Mouse (Mus musculus): ENCODE measurements around the gene Crtc3.

Gene Crtc3

DNA sequence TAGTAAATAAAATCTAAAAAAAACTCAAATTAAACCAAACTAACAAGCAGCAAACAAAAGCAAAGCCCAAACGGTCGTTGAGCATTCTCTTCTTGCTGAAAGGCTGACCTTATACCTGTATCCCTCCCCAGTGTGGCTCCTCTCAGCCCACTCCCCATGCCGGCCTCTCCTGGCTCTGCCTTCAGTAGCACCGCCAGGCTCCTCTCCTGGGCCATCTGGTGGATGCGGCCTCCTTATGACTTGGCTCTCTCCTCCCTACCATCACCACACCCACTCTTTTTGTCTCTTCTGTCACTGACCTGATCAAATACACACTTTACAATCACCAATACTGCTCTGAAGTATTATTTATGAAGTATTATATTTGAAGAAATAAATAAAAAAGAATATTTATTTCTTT, 65.4 kb downstream of the Crtc3 start:
- in situ Hi-C loops (cut with MboI; ENCODE audit: low pct_unique_long_range_greater_than_20kb in 1 of 2, low sequenced_read_pairs in 2 of 2, unreplicated experiment in 1 of 2): no loop called here

DNA sequence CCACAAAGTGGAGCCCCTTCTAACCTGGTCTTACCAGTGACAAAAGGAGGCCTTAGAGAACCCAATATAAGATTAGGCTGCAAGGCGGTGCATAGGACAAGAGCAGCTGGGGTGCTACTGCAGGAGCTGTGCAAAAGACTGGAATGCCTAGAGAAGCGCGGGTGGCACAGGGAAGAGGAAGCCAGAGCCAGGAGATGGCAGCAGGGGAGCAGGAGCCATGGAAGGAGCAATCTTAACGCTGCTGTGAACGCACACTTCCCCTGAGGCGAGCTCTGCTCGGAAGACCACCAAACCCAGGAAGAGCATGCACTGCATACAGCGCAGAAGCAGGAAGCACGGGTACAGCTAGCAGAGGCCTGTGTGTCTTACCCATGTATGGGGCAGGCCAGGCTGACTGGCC, 72.6 kb downstream of the Crtc3 start:
- in situ Hi-C loops (cut with MboI; ENCODE audit: low pct_unique_long_range_greater_than_20kb in 1 of 2, low sequenced_read_pairs in 2 of 2, unreplicated experiment in 1 of 2): no loop called here

DNA sequence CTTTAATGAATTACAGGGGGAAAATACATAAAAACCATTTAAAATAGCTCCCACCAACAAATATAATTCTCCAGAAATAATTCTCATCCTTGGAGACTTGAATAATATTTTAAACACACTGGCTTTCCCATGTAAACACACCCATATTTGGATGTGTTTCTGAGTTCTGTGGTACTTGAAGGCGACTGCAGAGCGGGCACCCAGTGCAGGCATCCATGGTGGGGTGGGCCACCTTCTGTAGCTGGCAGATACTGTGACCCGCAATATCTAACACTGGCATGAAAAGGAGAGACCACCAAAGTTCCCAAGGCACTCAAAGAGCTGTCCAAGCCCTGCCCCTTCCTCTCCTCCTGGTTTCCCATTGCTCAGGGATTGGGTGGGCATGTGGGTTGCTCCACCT, 74.6 kb downstream of the Crtc3 start:
- in situ Hi-C loops (cut with MboI; ENCODE audit: low pct_unique_long_range_greater_than_20kb in 1 of 2, low sequenced_read_pairs in 2 of 2, unreplicated experiment in 1 of 2): no loop called here

DNA sequence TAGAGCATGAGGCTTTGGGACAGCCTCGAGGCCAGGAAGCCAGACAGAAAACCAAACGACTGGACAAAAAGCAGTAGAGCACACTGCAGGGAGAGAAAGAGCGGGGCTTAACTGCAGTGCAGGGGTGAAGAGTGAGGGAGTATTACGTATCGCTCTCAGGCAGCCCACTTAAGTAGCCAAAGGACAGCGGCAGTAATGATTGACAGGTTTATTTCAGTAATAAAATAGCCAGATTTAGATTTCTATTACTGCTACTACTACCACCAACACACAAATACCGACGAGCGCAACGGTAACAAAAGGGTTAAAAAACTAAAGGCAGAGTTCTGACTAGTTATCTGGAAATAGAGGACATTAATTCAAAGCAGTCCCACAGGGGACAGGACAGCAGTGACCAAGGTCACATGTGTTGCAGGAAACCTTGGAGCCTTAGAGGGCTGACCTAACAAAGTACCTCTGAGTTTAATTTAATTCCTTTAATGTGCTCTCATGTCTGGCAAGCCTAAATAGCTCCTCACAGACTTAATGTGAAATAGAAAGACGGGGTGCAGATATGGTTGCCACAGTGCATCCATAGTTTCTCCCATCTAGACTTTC, 76.4 kb downstream of the Crtc3 start:
- in situ Hi-C loops (cut with MboI; ENCODE audit: low pct_unique_long_range_greater_than_20kb in 1 of 2, low sequenced_read_pairs in 2 of 2, unreplicated experiment in 1 of 2): no loop called here

DNA sequence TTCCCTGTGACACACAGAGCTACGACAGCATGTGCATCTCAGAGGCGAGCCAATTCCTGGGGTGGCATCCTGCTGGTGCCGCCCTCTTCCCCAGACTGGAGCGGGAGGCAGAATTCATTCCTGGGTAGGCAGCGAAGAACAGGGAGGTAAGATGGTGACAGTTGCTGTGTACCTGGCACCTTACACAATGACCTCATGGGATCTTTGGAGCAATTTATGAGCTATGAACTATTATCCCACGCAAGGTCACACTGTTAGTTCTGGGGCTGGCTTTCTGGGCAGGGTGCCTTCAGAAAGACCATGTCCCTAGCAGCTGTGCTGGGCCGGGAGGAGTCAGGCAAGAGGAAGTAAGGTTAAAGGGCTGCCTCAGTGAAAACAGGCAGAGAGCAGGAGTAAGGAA, 77.0 kb downstream of the Crtc3 start:
- in situ Hi-C loops (cut with MboI; ENCODE audit: low pct_unique_long_range_greater_than_20kb in 1 of 2, low sequenced_read_pairs in 2 of 2, unreplicated experiment in 1 of 2): no loop called here

DNA sequence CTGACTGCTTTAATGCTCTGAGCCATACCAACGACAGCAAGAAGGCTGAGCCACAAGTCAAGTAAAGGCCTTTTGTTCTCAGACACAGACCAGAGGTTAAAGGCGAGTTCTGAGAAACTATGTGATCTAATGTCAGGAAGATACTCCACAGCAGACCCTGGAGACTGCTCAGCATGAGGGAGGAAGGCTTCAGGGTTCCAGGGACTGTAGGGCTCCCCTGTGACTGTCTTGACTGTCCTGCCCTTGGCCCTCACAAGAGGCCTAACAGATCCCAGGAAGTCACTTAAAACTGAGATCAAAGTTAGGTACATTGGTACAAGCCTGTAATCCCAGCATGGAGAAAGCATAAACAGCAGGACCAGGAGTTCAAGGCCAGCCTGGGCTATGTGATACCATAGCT, 81.2 kb downstream of the Crtc3 start:
- in situ Hi-C loops (cut with MboI; ENCODE audit: low pct_unique_long_range_greater_than_20kb in 1 of 2, low sequenced_read_pairs in 2 of 2, unreplicated experiment in 1 of 2): no loop called here

DNA sequence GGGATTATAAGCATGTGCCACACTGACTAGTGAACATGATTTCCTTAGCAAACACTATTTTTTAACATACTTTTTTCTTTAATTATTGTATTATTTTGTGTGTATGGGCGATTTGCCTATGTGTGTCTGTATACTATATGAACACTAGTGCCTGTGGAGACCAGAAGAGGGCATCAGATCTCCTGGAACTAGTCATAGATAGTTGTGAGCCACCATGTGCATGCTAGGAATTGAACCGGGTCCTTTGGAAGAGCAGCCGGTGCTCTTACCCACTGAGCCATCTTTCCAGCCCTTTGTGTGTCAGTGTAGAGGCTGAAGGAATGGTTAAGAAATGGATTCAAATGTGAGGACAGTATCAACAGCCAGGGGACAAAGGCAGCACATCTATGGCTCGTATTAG, 82.2 kb downstream of the Crtc3 start:
- in situ Hi-C loops (cut with MboI; ENCODE audit: low pct_unique_long_range_greater_than_20kb in 1 of 2, low sequenced_read_pairs in 2 of 2, unreplicated experiment in 1 of 2): no loop called here

DNA sequence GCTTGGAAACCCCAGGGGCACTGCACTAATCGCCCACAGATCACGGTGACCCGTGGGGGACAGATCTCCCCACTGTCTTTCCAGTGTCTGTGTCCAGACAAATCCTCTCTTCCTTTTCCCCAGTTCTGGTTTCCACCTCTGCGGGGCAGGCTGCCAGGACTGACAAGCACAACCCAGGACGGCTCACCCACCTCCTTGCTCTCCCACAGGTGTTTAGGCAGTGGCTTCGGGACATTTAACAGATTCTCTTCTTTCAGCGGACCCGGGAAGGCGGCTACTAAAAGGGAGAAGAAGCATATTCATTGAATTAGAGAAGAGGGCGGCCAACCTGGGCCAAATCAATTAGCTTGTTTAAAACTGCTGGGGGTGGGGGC, 83.1 kb downstream of the Crtc3 start:
- in situ Hi-C loops (cut with MboI; ENCODE audit: low pct_unique_long_range_greater_than_20kb in 1 of 2, low sequenced_read_pairs in 2 of 2, unreplicated experiment in 1 of 2): no loop called here

DNA sequence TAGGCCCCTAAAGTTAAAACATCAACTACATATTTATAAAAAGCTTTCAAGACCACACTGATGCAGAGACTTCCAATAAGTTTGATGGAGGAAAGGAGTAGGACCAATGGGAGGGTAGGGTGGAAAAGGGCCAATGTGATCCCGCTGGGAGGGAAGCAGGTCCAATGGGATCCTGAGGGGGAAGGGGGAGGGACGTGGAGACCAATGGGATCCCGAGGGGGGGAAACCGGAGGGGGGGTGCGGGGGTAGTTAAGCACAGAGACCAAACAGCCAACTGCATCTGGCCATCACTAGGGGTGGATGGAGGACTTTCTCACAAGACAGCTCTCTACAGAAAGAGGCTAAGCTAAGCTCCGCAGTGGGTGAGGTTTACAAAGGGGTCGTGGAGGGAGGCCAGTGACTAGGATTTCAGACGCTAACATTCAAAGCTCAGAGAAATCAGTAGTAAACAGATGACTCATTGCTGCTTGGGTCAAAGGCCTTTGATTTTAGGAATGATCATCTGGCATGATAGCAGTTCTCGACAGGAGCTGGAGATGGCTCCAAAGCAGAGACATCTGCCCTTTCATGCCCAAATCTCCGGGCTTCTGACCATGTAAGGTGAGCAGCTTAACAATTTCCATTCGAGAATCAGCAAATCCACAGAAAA, 83.6 kb downstream of the Crtc3 start:
- in situ Hi-C loops (cut with MboI; ENCODE audit: low pct_unique_long_range_greater_than_20kb in 1 of 2, low sequenced_read_pairs in 2 of 2, unreplicated experiment in 1 of 2): no loop called here

DNA sequence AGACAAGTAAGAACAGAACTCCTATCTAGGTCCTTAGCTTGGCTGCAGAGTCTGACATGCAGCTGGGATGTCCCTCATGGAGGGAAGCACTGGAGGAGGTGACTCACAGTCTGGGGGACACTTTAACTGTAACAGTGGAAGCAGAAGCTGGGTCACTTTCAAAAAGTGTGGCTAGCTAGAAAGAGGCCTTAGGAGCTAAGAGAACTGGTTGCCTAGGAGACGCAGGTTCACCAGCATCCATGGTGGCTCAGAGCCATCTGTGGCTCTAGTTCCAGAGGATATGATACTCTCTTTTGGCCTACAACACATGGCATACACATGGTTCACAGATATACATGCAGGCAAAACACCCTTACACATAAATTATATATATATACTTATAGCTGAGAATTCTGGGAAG, 86.1 kb downstream of the Crtc3 start:
- in situ Hi-C loops (cut with MboI; ENCODE audit: low pct_unique_long_range_greater_than_20kb in 1 of 2, low sequenced_read_pairs in 2 of 2, unreplicated experiment in 1 of 2): no loop called here

DNA sequence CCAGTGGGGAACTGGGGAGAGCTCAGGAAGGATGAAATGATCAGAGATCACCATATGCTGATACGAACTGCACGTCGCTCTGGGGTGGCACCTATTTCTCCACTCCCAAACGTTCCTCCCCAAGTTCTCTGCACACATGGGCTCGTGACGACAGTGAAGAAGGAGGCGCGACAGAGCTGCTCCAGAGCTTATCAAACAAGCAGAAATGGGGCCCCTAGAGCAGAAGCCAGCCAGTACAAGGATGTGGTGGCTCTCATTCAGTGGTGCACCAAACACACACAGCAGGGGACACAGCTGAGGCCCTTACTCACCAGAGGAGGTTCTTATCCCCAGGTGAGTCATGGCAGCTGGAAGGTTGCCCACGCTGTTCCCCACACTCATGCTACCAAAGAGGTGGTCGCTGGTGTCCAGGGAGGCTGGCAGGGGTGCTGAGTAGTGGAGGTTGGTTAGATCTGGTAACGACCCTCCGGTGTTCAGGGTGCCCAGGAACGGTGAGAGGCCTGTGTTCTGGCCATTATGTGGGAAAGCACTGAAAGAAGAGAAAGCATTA, 90.2 kb downstream of the Crtc3 start:
- in situ Hi-C loops (cut with MboI; ENCODE audit: low pct_unique_long_range_greater_than_20kb in 1 of 2, low sequenced_read_pairs in 2 of 2, unreplicated experiment in 1 of 2): no loop called here

DNA sequence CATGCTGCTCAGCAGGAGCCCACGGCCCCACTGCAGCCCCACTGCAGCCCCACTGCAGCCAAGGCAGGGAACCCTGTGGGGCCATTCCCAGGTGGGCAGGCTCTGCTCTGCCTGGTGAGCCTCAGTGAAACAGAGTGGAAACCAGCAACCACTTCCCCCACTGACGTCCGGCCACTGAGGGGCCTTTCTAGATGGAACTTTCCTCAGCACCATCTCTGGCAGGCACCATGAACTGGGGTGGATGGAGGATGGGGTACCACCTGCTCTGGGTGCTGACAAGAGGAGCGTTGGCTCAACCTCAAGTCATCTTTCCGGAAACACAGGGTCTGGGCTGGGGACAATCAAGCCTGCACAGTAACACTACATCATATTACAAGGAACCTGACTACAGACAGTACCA, 90.8 kb downstream of the Crtc3 start:
- in situ Hi-C loops (cut with MboI; ENCODE audit: low pct_unique_long_range_greater_than_20kb in 1 of 2, low sequenced_read_pairs in 2 of 2, unreplicated experiment in 1 of 2): no loop called here

DNA sequence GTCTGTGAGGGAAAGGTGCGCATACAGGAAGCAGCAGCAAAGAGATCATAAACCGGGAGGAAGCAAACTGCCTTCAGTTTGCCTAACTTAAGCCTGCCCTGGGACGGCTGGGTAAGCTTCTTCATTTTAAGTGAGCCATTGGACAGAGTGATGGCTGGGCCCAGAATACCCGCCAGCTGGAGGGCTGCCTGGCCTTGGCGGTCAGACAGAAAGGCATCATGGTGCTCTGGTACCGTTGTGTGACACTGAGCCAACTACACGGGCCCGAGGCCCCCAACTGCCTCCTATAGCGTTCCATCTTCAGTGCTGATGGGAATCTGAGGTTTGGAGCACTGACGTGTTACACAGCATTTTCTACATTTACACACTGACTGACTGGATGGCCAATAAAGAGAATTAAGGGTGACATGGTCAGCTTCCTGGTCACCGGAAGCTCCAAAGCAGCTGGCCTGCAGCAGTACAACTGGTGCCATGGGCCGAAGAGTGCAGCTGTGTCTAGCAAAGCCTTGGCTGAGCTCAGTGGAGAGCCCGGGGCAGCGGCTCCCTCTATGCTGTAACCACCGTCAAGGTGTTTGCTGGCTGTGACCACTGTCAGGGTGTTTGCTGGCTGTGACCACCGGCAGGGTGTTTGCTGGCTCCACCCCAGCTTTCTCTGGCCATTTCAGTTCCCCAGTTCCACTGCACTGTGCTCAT, 99.5 kb downstream of the Crtc3 start:
- in situ Hi-C loops (cut with MboI; ENCODE audit: low pct_unique_long_range_greater_than_20kb in 1 of 2, low sequenced_read_pairs in 2 of 2, unreplicated experiment in 1 of 2): loop anchor here in 1 of 2 experiments (10.0 kb wide), 1 partner anchor 204 kb away; the partner anchor contains the start of gene Fes

DNA sequence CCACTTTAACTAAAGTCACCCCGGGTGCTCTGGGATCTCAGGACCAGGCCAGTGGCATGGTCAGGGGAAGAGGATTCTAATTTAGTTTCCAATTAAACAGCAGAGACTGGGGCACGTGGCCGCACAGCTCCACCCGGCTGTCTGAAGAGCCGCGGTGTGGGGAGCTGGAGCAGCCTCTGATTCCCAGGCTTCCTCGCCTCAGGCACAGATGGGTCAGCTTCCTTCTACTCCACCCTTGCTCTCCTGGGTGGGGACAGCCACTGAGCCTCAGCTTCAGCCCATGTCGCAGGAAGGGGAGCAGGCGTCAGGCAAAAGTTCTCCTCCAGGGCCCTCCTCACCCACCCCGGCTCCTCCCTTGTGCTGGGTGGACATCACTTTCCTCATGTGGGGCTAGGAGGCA, 101.0 kb downstream of the Crtc3 start:
- in situ Hi-C loops (cut with MboI; ENCODE audit: low pct_unique_long_range_greater_than_20kb in 1 of 2, low sequenced_read_pairs in 2 of 2, unreplicated experiment in 1 of 2): loop anchor here in 1 of 2 experiments (10.0 kb wide), 1 partner anchor 203 kb away; the partner anchor contains the start of gene Fes

DNA sequence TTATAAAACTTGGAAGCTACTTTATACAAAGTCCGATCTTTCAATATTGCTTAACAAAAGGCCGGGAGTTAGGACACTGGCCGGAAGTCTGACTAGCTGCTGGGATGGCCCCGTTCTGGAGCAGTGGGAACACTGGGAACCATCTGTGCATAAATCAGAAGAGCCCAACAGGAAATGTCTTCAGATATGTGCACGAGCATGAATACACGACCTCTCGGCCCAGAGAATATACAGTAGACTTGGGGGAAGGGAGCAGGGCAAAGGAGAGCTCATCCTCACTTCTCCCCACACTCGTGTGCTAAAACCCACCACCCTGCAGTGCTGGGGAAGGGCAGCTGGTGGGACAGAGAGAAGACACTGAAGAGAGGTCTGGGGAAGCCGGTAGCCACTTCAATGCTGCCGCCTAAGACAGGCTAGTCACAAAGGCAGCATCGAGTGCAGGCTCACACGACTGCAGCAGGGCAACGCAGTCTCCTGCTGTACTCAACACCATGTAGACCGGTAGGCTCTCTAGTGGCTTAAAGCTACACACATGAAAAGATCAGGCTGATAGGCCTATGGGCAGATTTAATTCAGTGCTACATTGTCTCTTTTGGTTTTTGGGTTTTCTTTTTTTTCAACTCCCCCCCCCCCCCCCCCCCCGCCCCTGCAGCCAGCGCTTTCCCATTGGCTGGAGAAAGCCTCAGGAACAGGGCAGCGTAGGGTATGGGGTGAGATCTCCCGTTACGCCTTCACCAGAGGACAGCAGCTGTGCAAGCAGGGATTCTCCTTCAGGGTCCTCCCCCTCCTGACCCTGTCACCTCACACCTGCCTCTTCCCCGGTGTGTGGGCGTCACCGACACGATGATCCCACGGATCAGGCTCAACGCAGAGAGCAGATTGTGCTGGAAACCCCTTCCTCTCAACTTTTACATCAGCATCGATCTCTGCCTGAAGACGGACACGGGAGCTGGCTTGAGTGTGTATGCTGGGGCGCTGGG, 101.7 kb downstream of the Crtc3 start:
- in situ Hi-C loops (cut with MboI; ENCODE audit: low pct_unique_long_range_greater_than_20kb in 1 of 2, low sequenced_read_pairs in 2 of 2, unreplicated experiment in 1 of 2): loop anchor here in 1 of 2 experiments (10.0 kb wide), 1 partner anchor 202 kb away; the partner anchor contains the start of gene Fes

DNA sequence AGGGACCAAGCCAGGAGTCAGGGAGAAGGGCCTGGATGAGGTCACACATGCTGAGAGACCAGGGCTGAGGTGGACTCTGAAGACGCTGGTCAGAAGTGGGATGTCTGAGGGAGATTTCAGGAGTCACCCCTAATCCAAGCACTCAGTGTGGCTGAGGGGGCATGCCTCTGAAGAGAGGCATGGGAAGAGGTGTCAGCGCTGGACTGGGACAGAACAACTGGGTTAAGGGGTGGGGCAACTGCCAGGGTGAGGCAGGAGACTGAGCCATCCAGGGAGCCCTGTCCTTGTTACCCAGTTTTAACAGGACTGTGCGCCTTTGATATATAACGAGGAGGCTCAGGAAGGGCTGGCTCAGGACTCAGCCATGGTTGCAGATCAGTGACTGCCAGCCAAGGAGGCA, 102.5 kb downstream of the Crtc3 start:
- in situ Hi-C loops (cut with MboI; ENCODE audit: low pct_unique_long_range_greater_than_20kb in 1 of 2, low sequenced_read_pairs in 2 of 2, unreplicated experiment in 1 of 2): loop anchor here in 1 of 2 experiments (10.0 kb wide), 1 partner anchor 201 kb away; the partner anchor contains the start of gene Fes

DNA sequence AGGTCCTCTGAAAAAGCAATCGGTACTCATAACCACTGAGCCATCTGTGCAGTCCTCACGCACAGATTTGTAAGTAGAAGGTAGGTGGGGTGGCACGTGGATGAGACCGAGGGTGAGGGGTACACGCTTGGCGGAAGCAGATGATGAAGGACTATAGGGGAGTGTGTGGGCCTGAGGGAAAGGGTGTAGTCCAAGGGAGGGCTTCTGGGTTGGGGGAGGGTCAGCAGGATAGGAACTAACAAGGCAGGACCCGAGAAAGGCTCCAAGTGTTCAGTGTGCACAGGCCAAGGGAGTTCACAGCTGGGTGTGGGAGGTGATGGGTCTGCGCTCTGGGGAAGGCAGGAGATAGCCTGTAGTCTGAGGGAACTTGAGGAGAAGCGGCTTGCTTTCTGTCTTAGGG, 103.3 kb downstream of the Crtc3 start:
- in situ Hi-C loops (cut with MboI; ENCODE audit: low pct_unique_long_range_greater_than_20kb in 1 of 2, low sequenced_read_pairs in 2 of 2, unreplicated experiment in 1 of 2): loop anchor here in 1 of 2 experiments (10.0 kb wide), 1 partner anchor 201 kb away; the partner anchor contains the start of gene Fes

DNA sequence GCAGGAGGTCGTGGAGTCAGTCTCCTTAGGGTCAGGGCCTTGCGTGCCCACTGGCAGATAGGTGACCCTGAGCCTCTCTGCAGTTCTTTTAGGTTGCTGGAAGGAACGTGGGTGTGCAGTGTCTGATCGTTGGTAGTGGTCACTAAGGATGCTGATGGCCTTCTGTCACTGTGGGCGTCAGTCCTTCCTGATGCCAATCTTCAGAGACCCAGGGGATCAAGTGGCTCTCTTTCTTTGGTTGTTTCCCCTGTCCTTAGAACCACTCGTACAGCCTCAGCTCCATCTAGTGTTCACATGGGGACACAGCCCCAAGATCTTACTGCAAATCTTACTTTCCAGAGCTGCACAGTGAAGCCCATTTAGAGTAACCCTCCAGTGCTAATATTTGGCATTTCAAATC, 104.7 kb downstream of the Crtc3 start:
- in situ Hi-C loops (cut with MboI; ENCODE audit: low pct_unique_long_range_greater_than_20kb in 1 of 2, low sequenced_read_pairs in 2 of 2, unreplicated experiment in 1 of 2): loop anchor here in 1 of 2 experiments (10.0 kb wide), 1 partner anchor 199 kb away; the partner anchor contains the start of gene Fes

All from mouse embryonic stem cell (cell line).